Mouse (Mus musculus): ENCODE data around the gene Drc7. TPM values are rescaled to one million over a fixed set of nuclear protein-coding genes. Genes with fewer than 3 reads are reported as not detected.

Drc7 gene
- total RNA-seq, 2 experiments from 2014 or later = 0.18 to 0.38 TPM

- ATAC-seq (ENCODE audit: poor library complexity, severe bottlenecking) = no peak
Observed at GRCm38 (mm10) chr8:95056414-95056813, 1.5 kb downstream of the Drc7 start.

- peak; percentile 48; the same call in 1 of the 2 replicates for ATAC-seq (ENCODE audit: poor library complexity, severe bottlenecking)
Observed at GRCm38 (mm10) chr8:95058661-95059060, 3.8 kb downstream of the Drc7 start.

- ATAC-seq (ENCODE audit: poor library complexity, severe bottlenecking) = no peak
Observed at GRCm38 (mm10) chr8:95059812-95060533, 5.1 kb downstream of the Drc7 start.

DNA sequence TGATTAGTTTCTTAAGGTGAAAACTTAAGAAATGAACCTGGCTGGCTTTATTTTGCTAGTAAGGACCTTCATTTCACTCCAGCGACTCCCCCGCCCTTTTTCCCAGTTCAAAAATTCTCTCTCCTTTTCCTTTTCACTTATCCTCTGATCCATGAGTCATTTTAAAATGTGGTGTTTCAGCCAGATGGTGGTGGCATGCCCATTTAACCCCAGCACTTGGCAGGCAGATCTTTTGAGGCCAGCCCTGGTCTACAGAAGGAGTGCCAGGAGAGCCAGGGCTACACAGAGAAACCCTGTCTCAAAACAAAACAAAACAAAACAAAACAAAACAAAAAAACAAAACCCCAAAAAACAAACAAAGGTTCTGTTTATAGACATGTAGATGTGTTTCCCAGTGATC lies 9.6 kb downstream of the Drc7 start:
- ATAC-seq (ENCODE audit: poor library complexity, severe bottlenecking) = no peak

GRCm38 (mm10) chr8:95067582-95067981 lies 12.7 kb downstream of the Drc7 start:
- peak; percentile 86 for ATAC-seq (ENCODE audit: poor library complexity, severe bottlenecking)

DNA sequence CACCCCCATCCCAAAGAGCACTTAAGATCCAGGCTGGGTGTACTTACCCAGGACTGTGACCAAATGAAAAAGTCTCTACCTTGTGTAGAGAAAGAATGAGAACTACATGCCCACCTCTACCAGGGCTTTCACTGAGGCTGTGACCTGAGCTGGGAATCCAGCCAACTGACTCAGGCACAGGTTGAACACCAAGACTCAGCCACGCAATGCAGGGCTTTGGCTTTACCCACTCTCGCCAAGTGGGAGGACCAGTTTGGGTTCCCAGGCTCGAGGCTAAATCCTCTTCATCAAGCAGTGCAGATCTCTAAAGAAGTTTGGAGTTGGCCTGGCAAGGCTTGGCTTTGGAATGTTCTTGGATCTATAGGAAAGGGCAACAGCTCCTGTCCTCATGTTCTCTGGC lies 20.6 kb downstream of the Drc7 start:
- no peak for ATAC-seq (ENCODE audit: poor library complexity, severe bottlenecking)

DNA sequence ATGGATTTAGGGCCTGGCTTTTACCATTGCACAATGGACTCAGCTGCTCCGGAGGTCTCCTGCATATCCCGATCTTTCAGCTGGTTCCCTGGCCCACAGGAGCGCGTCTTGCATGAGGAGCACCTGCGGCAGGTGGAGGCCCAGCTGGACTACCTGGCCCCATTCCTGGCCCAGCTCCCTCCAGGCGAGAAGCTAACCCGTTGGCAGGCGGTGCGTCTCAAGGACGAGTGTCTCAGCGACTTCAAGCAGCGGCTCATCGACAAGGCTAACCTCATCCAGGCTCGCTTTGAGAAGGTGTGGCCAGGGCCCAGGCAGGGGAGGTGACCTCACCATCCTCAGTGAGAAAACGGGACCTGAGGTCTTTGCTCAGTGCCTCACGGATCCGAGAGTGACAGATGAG lies 21.2 kb downstream of the Drc7 start:
- ATAC-seq (ENCODE audit: poor library complexity, severe bottlenecking) = no peak

- ATAC-seq (ENCODE audit: poor library complexity, severe bottlenecking) = no peak
Observed at GRCm38 (mm10) chr8:95078055-95078454, 23.2 kb downstream of the Drc7 start.

- no peak for ATAC-seq (ENCODE audit: poor library complexity, severe bottlenecking)
Observed at GRCm38 (mm10) chr8:95079305-95079704, 24.4 kb downstream of the Drc7 start.

DNA sequence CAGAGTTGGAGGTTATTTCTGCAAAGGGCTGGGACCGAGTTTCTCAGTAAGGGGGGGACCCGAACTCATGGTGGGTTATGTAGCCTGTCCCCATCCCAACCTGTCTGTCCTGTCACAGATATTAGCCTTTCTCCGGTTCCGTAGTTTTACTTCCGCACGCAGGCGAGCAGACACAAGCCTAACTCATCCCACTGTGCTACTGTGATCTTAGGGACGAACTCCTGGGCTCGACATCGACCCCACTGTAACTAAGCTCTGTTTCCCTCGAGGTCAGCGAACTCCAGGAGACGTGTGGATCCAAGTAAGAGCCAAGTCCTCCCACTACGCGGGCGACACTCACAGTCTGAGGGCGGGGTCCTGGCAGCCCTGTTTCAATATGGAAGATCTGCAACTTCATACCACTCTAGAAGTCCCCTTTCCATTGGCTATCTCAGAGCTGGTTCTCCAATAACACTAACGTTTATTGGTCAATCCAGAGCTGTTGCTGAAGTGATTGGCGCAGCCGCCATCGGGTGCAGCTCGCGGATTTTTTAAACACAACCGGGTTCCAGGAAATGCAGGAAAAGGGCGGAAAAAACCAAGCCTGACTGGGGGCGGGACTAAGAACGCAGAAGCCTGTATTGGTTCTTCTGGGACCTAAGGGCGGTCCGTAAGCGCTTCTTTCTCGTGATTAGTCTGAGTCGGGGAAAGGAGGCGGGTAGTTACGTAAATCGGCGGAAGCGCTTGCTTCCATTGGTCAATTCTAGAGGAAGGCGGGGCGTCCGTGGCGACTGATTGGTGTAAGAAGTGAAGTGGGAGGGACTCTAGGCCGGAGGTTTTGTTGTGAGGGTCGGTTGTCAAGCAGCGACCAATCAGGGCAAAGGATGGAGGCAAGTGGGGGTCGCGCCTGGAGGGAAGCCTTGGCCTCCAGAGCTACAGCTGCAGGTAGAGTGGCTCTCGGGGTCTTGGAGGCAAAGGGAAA lies 25.8 kb downstream of the Drc7 start, which contains the start of gene Katnb1:
TSS of gene Katnb1 (plus strand) at position 806 of the 961 bp plus-strand sequence.
- peak; percentile 84 for ATAC-seq (ENCODE audit: poor library complexity, severe bottlenecking)

DNA sequence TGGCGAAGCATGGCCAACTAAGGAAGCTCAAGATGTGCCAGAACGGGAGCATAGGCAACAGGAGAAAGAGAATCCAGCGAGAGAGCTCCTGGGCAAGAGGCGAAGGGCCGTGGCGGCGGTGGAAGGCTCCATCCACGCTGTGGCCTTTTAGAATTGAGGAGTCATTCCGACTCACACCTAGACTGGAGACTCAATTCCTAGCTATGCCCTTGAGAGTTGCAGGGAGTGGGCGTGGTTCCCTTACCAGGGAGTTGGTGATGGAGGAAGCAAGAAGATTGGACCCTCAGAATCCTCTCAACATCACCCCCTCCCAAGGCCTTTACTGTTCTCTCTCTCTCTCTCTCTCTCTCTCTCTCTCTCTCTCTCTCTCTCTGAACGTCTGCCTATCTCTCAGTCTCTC lies 26.7 kb downstream of the Drc7 start:
- no peak for ATAC-seq (ENCODE audit: poor library complexity, severe bottlenecking)

GRCm38 (mm10) chr8:95084261-95084660 lies 29.4 kb downstream of the Drc7 start:
- no peak for ATAC-seq (ENCODE audit: poor library complexity, severe bottlenecking)

DNA sequence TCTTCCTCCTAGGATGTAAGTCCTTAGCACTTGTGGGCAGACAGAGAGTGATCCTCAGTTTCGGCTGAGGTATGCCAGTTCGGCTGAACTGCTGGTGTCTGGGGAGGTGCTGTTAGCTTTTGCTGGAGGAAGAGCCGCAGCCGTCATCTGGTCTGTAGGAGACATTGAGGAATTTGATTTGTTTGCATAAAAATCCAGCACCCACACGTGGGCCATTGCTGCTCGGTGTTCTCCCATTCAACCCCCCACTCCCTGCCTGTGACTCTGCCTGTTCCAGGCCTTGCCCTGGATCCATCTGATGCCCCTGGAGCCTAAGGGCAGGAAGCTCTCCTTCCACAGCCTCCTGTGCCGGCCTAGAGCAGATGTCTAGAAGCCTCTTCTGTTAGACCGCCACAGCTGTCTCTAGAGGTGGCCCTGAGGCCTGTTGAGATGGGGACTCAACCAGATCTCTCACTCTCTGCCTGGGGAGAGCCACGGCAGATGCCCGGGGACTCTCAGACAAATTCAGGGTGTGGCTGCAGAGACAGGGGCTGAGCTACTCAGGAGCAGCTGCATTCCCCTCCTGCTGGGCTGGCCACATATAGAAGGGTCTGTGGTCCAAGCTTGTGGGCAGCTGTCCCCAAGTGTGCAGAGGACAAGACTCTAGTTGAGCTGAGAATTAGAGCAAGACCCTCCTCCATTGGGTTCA lies 30.0 kb downstream of the Drc7 start:
- no peak for ATAC-seq (ENCODE audit: poor library complexity, severe bottlenecking)

- ATAC-seq (ENCODE audit: poor library complexity, severe bottlenecking) = no peak
Observed at GRCm38 (mm10) chr8:95085432-95086141, 30.7 kb downstream of the Drc7 start.

GRCm38 (mm10) chr8:95093574-95093973 lies 38.7 kb downstream of the Drc7 start:
- ATAC-seq (ENCODE audit: poor library complexity, severe bottlenecking) = no peak

DNA sequence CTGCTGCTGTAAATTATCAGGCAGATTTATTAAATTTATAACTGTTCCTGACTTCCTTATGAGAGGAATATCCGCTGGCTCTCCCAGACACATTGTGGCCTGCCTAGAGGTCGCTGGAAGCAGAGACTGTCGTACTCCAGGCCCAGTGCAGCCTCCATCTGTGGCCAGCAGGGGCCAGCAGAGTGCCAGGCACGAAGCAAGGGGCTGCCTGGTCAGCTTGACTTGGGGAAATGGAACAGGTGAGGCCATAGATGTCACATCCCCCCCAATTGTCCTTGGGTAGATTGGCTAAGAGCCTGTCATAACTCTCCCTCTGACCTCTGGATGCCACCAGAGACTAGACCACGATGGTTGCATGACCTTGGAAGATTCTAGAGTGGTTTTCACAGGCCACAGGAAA lies 44.1 kb downstream of the Drc7 start:
- ATAC-seq (ENCODE audit: poor library complexity, severe bottlenecking) = peak; percentile 77

DNA sequence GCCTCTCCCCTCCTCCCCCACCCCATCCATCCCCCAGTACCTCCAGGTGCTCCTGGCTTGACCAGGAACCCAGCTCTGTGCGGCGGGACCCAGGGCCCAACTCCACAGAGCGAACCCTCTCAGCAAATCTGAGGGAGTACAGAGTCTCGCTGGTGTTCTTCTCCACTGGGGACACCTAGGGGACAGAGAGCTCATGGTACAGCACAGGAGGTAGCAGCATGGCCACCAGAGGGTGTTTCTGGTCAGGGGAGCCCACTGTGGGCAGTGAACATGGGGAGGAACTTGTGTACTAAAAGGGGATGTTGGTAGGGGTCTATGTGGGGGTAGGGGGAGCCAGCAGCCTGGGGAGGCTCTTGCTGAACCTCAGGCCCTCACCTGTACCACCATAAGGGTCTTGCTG lies 47.1 kb downstream of the Drc7 start:
- ATAC-seq (ENCODE audit: poor library complexity, severe bottlenecking) = no peak

- peak; percentile 75 for ATAC-seq (ENCODE audit: poor library complexity, severe bottlenecking)
Observed at GRCm38 (mm10) chr8:95107306-95107705, 52.4 kb downstream of the Drc7 start.

- ATAC-seq (ENCODE audit: poor library complexity, severe bottlenecking) = no peak
Observed at GRCm38 (mm10) chr8:95112594-95112993, 57.7 kb downstream of the Drc7 start.

DNA sequence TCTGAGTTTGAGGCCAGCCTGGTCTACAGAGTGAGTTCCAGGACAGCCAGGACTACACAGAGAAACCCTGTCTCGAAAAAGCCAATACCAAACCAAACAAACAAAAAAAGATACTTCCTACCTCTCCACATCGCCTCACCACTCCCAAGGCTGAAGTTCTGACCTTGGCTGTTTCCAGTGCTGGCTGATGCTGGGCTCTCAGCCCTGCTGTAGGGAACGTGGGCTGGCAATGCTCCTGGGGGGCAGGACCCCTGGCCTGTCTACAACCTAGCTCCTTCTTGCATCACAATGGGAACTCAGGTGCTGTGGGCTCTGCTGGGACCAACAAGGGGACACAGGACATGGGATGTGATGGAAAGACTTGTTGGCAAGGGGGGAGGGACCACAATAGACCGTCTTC lies 58.2 kb downstream of the Drc7 start:
- no peak for ATAC-seq (ENCODE audit: poor library complexity, severe bottlenecking)

DNA sequence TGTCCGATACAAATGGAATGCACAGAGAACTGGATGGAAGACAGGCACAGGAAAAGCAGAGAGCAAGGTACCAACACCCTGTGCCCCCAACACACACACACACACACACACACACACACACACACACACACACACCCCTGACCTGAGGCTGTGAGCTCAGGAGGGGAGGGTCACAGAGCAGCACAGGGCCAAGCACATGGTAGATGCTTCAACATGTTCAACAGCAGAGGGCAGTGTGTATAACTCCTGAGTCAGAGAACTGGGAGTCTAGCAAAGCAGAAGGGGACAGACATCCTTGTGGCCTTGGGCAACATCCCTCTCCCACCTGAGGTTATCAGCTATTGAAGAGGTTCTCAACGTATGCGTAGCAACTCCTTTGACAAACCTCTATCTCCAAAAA lies 58.8 kb downstream of the Drc7 start:
- peak; percentile 60 for ATAC-seq (ENCODE audit: poor library complexity, severe bottlenecking)
